Mouse (Mus musculus) heart, embryonic 10.5 days (tissue): ENCODE data around the gene Trmt61a. TPM values are rescaled to one million over a fixed set of nuclear protein-coding genes. Genes with fewer than 3 reads are reported as not detected.

Experiments used
- DNase-seq: peaks from one replicate; pipeline ENCODE4 v3.0.0-alpha.2; 2017; ENCODE audit warnings: low spot score
- H3K27ac ChIP-seq: fragments of 300-500 bp; sonication (generic); 2 replicates; pipeline ENCODE4 v1.5.1; 2016; ENCODE audit warnings: mild to moderate bottlenecking
- H3K27me3 ChIP-seq: fragments of 300-500 bp; sonication (generic); 2 replicates; pipeline ENCODE4 v1.6.1; 2016; ENCODE audit warnings: mild to moderate bottlenecking; ENCODE audit not compliant: poor library complexity, insufficient read depth, severe bottlenecking
- H3K36me3 ChIP-seq: fragments of 300-500 bp; sonication (generic); 2 replicates; pipeline ENCODE4 v1.6.1; 2016; ENCODE audit warnings: mild to moderate bottlenecking, moderate library complexity
- H3K4me1 ChIP-seq: fragments of 300-500 bp; sonication (generic); 2 replicates; pipeline ENCODE4 v1.6.1; 2016; ENCODE audit warnings: mild to moderate bottlenecking
- H3K4me3 ChIP-seq: fragments of 300-500 bp; sonication (generic); 2 replicates; pipeline ENCODE4 v1.5.1; 2016; ENCODE audit warnings: mild to moderate bottlenecking, moderate library complexity
- H3K9me3 ChIP-seq: fragments of 300-500 bp; sonication (generic); 2 replicates; pipeline ENCODE4 v1.6.1; 2016; ENCODE audit warnings: mild to moderate bottlenecking, moderate library complexity
- WGBS: fragments of 180-500 bp; shearing (Covaris S2); methylation state at CpG from one replicate; pipeline ENCODE4 v1.1.7; 2016; 5-methylcytosine and 5-hydroxymethylcytosine counted together
- polyA plus RNA-seq: library from polyadenylated mRNA; unstranded; fragments of >200 nt; fragmentation: Nextera tagmentation; extraction: Ambion mirVana; gene quantifications from 2 replicates; pipeline ENCODE4 v1.2.1, GENCODE M21; 2016

Trmt61a gene
- polyA plus RNA-seq, 1 experiment from 2014 or later = 18.9 TPM

DNA sequence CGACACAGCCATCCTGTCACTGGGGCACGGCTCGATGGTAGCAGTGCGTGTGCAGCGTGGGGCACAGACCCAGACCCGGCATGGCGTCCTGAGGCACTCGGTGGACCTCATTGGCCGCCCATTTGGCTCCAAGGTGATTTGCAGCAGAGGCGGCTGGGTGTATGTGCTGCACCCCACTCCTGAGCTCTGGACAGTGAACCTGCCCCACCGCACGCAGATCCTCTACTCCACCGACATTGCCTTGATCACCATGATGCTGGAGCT, 697 bp downstream of the Trmt61a start:
- H3K27me3 ChIP-seq = 0 out of 2 replicates have a peak, but pooled peaks cover 5% of the 10 kb centered on the region
- no peaks in the 10 kb centered on the region for H3K9me3 ChIP-seq
- H3K4me1 ChIP-seq = peaks cover 81% of the 10 kb centered on the region
- H3K4me3 ChIP-seq = peak overlapping the region; percentile 90
- WGBS = 6% methylated on average over 13 of the region's 13 CpGs
- no peak for DNase-seq
- peak overlapping the region; percentile 96 for H3K27ac ChIP-seq
- H3K36me3 ChIP-seq = peaks cover 30% of the 10 kb centered on the region

DNA sequence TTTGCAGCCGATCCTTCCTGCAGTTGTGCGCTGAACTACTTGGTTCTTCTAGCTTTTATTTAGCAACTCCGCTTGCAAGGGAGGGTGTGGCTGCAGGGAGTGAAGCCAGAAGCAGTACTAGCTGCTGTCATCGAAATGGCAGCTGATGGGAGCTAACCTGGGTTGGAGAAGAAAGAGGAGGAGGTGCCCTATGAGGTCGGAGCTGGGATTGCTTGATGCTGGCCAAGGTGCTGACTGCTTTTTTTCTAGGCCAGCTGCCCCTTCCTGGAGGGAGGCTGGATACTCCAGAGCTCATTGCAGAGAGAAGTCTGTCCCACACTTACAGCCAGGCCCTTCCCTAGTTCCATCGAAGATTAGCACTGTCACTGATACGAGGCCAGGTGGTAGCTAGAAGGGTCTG, 1.1 kb downstream of the Trmt61a start:
- 40% methylated on average over 7 of the region's 7 CpGs for WGBS
- no peak for DNase-seq
- peaks cover 84% of the 10 kb centered on the region for H3K4me1 ChIP-seq
- H3K27ac ChIP-seq = no peak overlapping the region
- H3K27me3 ChIP-seq = 0 out of 2 replicates have a peak, but pooled peaks cover 2% of the 10 kb centered on the region
- H3K4me3 ChIP-seq = peak overlapping the region; percentile 90
- H3K9me3 ChIP-seq = no peaks in the 10 kb centered on the region
- H3K36me3 ChIP-seq = peaks cover 34% of the 10 kb centered on the region

- Histone ChIP-seq H3K27me3 (no peaks in the 10 kb centered on the region), H3K9me3 (no peaks in the 10 kb centered on the region), H3K27ac (0 out of 2 replicates have a peak overlapping the region, but pooled peaks have one; percentile 87), H3K36me3 (peaks cover 39% of the 10 kb centered on the region), H3K4me3 (no peak overlapping the region), H3K4me1 (peaks cover 78% of the 10 kb centered on the region)
- WGBS = 94% methylated on average over 13 of the region's 13 CpGs
- DNase-seq = no peak
These were observed 2.8 kb downstream of the Trmt61a start for GRCm38 (mm10) chr12:111680661-111681060.

DNA sequence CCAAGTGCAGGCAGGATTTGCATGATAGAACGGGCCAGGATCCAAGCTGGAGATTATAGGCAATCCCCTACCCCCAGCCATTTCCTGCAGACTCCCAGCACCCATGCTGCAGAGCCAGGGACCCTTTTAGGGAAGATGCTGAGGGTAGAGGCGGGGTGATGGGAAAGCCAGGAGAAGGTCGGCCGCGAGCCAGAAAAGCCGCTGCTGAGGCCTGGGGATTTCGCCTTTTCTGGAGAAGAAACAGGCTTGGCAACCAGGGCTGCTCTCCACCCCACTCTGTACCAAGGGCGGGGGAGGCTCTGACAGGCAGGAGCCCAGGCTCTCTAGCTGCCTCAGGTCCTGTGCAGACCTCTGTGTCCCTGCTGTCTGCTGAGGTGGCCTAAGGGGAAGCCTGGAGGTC, 3.4 kb downstream of the Trmt61a start:
- H3K4me1 ChIP-seq = peaks cover 78% of the 10 kb centered on the region
- no peak for DNase-seq
- WGBS = 92% methylated on average over 8 of the region's 8 CpGs

GRCm38 (mm10) chr12:111682003-111682402, 4.1 kb downstream of the Trmt61a start:
- Histone ChIP-seq H3K27ac (peak overlapping the region; percentile 87), H3K36me3 (peaks cover 39% of the 10 kb centered on the region), H3K9me3 (no peaks in the 10 kb centered on the region), H3K27me3 (no peaks in the 10 kb centered on the region), H3K4me3 (no peak overlapping the region), H3K4me1 (peaks cover 75% of the 10 kb centered on the region)
- WGBS = 71% methylated on average over 5 of the region's 5 CpGs
- DNase-seq = no peak

More for the DNA sequence above, 3.4 kb downstream of the Trmt61a start:
- H3K9me3 ChIP-seq = no peaks in the 10 kb centered on the region
- no peak overlapping the region; the same call in 1 of the 2 replicates for H3K4me3 ChIP-seq
- H3K36me3 ChIP-seq = peaks cover 39% of the 10 kb centered on the region
- H3K27me3 ChIP-seq = no peaks in the 10 kb centered on the region
- H3K27ac ChIP-seq = peak overlapping the region; percentile 87

- Histone ChIP-seq H3K36me3 (peaks cover 39% of the 10 kb centered on the region), H3K4me1 (peaks cover 76% of the 10 kb centered on the region), H3K4me3 (peak overlapping the region; percentile 8; the same call in 1 of the 2 replicates), H3K27ac (peak overlapping the region; percentile 87), H3K27me3 (no peaks in the 10 kb centered on the region), H3K9me3 (no peaks in the 10 kb centered on the region)
- WGBS = 43% methylated on average over 5 of the region's 5 CpGs
- no peak for DNase-seq
These were observed 4.9 kb downstream of the Trmt61a start for GRCm38 (mm10) chr12:111682806-111683205.

- Histone ChIP-seq H3K36me3 (peaks cover 24% of the 10 kb centered on the region), H3K9me3 (no peaks in the 10 kb centered on the region), H3K4me1 (peaks cover 77% of the 10 kb centered on the region), H3K27me3 (no peaks in the 10 kb centered on the region), H3K4me3 (no peak overlapping the region), H3K27ac (0 out of 2 replicates have a peak overlapping the region, but pooled peaks have one; percentile 54)
- WGBS = 80% methylated on average over 4 of the region's 4 CpGs
- no peak for DNase-seq
These were observed 8.5 kb downstream of the Trmt61a start for GRCm38 (mm10) chr12:111686390-111686789.

DNA sequence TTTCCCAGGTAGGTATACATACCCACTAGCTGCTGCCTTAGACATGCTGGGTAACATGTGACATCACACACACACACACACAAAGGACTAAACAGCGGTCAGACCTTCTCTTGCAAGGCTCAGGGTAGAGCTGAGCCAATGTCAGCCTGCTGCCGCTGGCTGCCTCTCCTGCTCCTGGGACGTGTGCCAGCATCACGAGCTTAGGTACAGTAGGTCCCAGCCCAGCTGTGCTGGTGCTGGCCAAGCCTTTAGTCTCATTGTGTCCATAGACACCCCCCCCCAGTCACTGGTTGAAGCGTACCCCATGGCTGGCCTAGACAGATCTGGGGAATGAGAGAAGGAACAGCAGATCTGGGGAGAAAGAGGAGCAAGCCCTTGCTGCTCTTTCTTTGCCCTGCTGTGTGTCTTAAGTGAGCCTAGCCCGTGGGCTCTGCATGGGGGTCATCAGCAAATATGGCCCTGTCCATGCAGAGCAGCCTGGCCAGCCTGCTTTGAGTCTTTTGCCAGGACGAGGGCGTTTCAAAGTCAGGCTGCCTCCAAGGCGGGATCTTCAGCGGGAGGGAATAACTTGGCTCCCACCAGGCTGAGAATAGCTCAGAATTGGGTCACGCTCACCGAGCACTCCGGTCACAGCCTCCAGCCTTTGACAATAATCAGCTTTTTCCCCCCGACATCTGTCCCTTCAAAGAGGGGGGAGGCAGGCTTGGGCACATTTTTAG, 9.6 kb downstream of the Trmt61a start:
- H3K4me1 ChIP-seq = peaks cover 77% of the 10 kb centered on the region

DNA sequence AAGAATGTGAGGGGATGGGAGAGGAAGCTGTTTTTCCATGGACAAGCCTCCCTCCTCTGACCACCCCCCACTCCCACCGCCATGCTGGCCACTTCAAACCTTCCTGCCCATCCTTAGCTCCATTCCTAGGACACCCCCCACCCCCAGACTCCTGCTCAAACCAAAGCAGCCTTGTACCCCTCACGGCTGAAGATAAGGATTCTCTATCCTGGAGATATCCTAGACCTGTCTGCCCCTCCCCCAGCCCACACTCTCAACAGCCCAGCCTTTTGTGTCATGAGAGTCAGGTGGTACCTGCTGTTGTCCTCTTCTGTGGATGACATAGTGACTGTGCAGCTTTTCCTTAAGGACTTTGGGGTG, 10.1 kb downstream of the Trmt61a start:
- no peaks in the 10 kb centered on the region for H3K9me3 ChIP-seq
- no peak for DNase-seq
- H3K4me1 ChIP-seq = peaks cover 77% of the 10 kb centered on the region
- 16% methylated on average over 2 of the region's 2 CpGs for WGBS
- H3K27me3 ChIP-seq = no peaks in the 10 kb centered on the region
- no peak overlapping the region for H3K4me3 ChIP-seq
- peak overlapping the region; percentile 87 for H3K27ac ChIP-seq
- H3K36me3 ChIP-seq = peaks cover 12% of the 10 kb centered on the region

More for the DNA sequence above, 9.6 kb downstream of the Trmt61a start:
- peak overlapping the region; percentile 87 for H3K27ac ChIP-seq
- no peak for DNase-seq
- H3K4me3 ChIP-seq = no peak overlapping the region
- H3K36me3 ChIP-seq = peaks cover 16% of the 10 kb centered on the region
- WGBS = 30% methylated on average over 14 of the region's 14 CpGs
- no peaks in the 10 kb centered on the region for H3K27me3 ChIP-seq
- no peaks in the 10 kb centered on the region for H3K9me3 ChIP-seq

GRCm38 (mm10) chr12:111689426-111689825, 11.5 kb downstream of the Trmt61a start:
- peaks cover 77% of the 10 kb centered on the region for H3K4me1 ChIP-seq
- no peaks in the 10 kb centered on the region for H3K9me3 ChIP-seq
- 79% methylated on average over 11 of the region's 11 CpGs for WGBS
- no peaks in the 10 kb centered on the region for H3K27me3 ChIP-seq
- peaks cover under 1% of the 10 kb centered on the region; the same call in 1 of the 2 replicates for H3K36me3 ChIP-seq
- no peak overlapping the region for H3K4me3 ChIP-seq
- peak overlapping the region; percentile 53 for H3K27ac ChIP-seq
- DNase-seq = no peak

- Histone ChIP-seq H3K4me3 (no peak overlapping the region), H3K4me1 (peaks cover 86% of the 10 kb centered on the region), H3K27ac (peak overlapping the region; percentile 65), H3K9me3 (no peaks in the 10 kb centered on the region), H3K36me3 (no peaks in the 10 kb centered on the region), H3K27me3 (no peaks in the 10 kb centered on the region)
- no peak for DNase-seq
- WGBS = 29% methylated on average over 5 of the region's 5 CpGs
These were observed 13.5 kb downstream of the Trmt61a start for GRCm38 (mm10) chr12:111691346-111691872.

- Histone ChIP-seq H3K27ac (peak overlapping the region; percentile 82), H3K36me3 (no peaks in the 10 kb centered on the region), H3K9me3 (no peaks in the 10 kb centered on the region), H3K27me3 (no peaks in the 10 kb centered on the region), H3K4me3 (no peak overlapping the region), H3K4me1 (peaks cover 74% of the 10 kb centered on the region)
- WGBS = 80% methylated on average over 5 of the region's 5 CpGs
- DNase-seq = no peak
These were observed 15.0 kb downstream of the Trmt61a start for GRCm38 (mm10) chr12:111692899-111693298.

DNA sequence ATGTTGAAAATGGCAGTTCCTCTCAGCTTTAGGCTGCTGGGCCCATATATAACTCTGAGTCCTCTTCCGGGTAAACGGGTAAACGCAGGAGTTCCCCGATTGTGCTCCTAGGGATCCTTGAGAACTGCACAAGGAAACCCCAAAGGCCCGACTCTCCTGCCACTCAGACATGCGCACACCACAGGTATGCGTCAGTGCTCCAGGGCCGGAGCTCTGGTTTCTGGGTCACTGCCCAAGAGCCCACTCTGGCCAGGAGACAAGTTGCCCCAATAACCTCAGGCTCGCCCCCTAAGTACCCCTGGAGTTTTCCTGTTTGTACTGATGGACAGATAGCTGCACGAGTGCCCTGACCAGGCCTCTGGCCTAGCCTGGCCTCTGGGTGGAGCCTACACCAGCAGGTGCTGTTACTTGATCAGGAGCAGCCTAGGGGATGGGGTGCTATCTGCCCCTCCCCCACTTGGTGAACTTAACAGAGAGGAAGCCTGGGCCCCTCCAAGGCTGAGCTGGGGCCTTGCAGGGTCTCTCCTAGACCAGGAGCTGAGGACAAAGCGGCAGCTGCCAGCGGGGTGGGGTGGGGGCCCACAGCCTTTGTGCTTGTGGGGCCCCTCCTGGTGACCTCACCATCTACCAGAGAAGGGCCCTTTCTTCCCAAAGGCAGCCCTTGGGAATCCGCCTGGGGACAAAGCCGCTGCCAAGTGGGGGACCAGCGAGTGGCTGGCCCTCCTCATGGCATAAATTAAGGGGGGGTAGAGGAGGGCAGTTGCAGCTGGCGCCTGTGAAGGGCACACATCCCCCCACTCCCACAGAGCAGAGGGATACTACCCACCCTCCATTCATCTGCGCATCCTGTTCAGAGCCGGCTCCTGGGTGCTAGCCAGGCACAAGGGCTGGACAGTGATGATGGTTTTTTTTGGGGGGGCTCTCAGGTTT, 15.7 kb downstream of the Trmt61a start:
- Histone ChIP-seq H3K27ac (peak overlapping the region; percentile 82), H3K27me3 (no peaks in the 10 kb centered on the region), H3K36me3 (no peaks in the 10 kb centered on the region), H3K4me3 (0 out of 2 replicates have a peak overlapping the region, but pooled peaks have one; percentile 10), H3K9me3 (no peaks in the 10 kb centered on the region), H3K4me1 (peaks cover 73% of the 10 kb centered on the region)
- no peak for DNase-seq
- whole genome bisulfite sequencing = 47% methylated on average over 18 of the region's 18 CpGs
